Mouse (Mus musculus) cortical plate, adult 2 months (tissue): ENCODE data around the gene Rgl2. TPM values are rescaled to one million over a fixed set of nuclear protein-coding genes. Genes with fewer than 3 reads are reported as not detected.
A peak's percentile ranks its signal among the peaks of the same experiment; 100 is the strongest.

Experiments
- H3K27ac ChIP-seq: fragments of 200-500 bp; 2 replicates; pipeline ENCODE4 v1.5.1; 2012; ENCODE audit warnings: low read length, control low read depth, inconsistent platforms; ENCODE audit not compliant: insufficient read depth
- H3K4me1 ChIP-seq: fragments of 200-500 bp; 2 replicates; pipeline ENCODE4 v1.6.1; 2011; ENCODE audit warnings: low read length; ENCODE audit not compliant: control insufficient read depth, insufficient read depth
- H3K4me3 ChIP-seq: fragments of 200-500 bp; 2 replicates; pipeline ENCODE4 v1.5.1; 2011; ENCODE audit warnings: mild to moderate bottlenecking, low read length, control low read depth; ENCODE audit not compliant: insufficient read depth
- CTCF ChIP-seq: fragments of 200-500 bp; IDR thresholded peaks from 2 replicates; pipeline ENCODE4 v1.5.1; 2011; ENCODE audit warnings: mild to moderate bottlenecking, control low read depth, low read length; ENCODE audit not compliant: insufficient read depth; ENCODE audit errors: extremely low read depth
- POLR2A ChIP-seq: fragments of 200-500 bp; IDR thresholded peaks from 2 replicates; pipeline ENCODE4 v1.6.1; 2011; ENCODE audit warnings: mild to moderate bottlenecking, low read length, control low read depth; ENCODE audit not compliant: insufficient read depth; ENCODE audit errors: extremely low read depth
- polyA plus RNA-seq: library from polyadenylated mRNA; depleted of rRNA; stranded (reverse); fragments of >200 nt; gene quantifications from 2 replicates; pipeline ENCODE4 v1.2.3, GENCODE M21; 2012

Rgl2 gene
- polyA plus RNA-seq, 1 experiment = 164 TPM

DNA sequence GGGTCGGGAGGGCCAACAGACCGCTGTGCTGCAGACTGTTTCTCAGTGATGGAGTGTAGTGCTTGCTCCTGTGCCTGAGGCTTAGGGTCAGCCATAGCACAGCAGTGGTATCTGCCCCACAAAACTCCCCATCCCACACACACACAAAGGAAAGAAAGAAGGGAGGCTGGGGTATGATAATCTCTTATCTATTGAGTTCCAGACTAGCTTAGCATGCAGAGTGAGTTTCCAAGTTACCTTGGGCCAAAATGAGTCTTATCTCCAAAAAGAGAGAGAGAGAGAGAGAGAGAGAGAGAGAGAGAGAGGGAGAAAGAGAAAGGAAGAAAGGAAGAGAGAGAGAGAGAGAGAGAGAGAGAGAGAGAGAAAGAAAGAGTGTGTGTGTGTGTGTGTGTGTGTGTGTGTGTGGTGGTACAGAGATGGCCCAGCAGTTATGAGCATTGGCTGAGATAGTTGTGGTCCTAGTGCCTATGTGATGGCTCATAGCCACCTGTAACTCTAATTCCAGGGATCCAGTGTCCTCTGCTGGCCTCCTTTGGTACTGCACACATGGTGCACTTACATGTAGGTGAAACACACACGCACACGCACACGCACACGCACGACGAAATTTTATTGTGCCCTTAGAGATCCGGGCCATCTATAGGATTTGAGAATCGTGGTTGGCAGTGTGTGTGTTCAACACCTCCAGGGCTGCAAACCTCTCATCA is 4.6 kb upstream of the Rgl2 start:
- Histone ChIP-seq H3K27ac (no peak overlapping the region), H3K4me1 (no peaks in the 10 kb centered on the region), H3K4me3 (no peak overlapping the region)
- TF ChIP-seq POLR2A (no peak), CTCF (peak; percentile 40)

GRCm38 (mm10) chr17:33925406-33926116 is 3.8 kb upstream of the Rgl2 start:
- TF ChIP-seq POLR2A (no peak), CTCF (no peak)
- Histone ChIP-seq H3K4me1 (no peaks in the 10 kb centered on the region), H3K4me3 (no peak overlapping the region), H3K27ac (no peak overlapping the region)

GRCm38 (mm10) chr17:33926207-33926932 is 3.0 kb upstream of the Rgl2 start:
- Histone ChIP-seq H3K4me1 (no peaks in the 10 kb centered on the region), H3K27ac (no peak overlapping the region), H3K4me3 (no peak overlapping the region)
- TF ChIP-seq POLR2A = no peak
- TF ChIP-seq CTCF = no peak

- H3K27ac ChIP-seq = no peak overlapping the region
- TF ChIP-seq POLR2A (no peak), CTCF (no peak)
- peak overlapping the region; percentile 62 for H3K4me3 ChIP-seq
- no peaks in the 10 kb centered on the region for H3K4me1 ChIP-seq
Observed at GRCm38 (mm10) chr17:33928251-33928947, 944 bp upstream of the Rgl2 start.

DNA sequence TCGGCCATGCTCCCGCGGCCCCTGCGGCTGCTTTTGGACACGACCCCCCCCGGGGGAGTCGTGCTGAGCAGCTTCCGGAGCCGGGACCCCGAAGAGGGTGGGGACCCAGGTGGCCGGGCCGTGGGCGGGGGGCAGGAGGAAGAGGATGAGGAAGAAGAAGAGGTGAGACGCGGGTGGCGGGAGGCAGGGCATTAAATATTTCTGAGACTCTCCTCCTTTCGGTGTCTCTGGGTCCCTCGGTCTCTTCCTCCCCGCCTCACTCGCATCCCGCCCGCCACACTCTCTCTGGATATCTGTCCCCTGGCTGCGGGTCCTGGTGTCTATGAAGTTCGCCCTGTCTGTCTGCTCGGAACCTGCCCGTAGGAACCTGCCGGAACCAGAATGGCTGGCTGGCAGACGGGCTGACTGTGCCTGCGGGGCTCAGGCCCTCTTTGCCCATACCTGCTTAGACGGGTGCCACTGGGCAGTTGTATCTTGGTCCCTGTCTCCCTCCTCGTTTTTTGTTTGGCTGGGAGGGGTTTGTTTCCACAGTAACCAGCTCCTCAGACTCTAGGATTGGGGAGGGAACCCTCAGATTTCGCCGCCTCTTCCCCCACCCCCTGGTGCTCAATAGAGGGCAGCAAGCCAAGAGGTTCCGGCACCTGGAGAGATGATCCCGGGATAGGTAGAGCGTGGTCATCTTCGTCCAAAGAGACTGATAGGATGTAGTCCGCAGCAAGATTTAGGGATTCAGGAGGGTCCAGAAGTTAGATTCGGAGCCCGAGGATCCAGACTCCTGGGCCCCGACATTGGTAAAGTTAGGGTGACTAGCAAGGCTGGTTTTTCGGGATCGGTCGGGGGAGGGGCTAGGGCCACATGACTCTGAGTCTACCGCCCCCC is 1.2 kb downstream of the Rgl2 start:
- H3K27ac ChIP-seq = peak overlapping the region; percentile 61; the same call in 1 of the 2 replicates
- H3K4me3 ChIP-seq = peak overlapping the region; percentile 62
- H3K4me1 ChIP-seq = no peaks in the 10 kb centered on the region
- TF ChIP-seq CTCF = no peak
- TF ChIP-seq POLR2A = peak; percentile 37; the same call in 1 of the 2 replicates

DNA sequence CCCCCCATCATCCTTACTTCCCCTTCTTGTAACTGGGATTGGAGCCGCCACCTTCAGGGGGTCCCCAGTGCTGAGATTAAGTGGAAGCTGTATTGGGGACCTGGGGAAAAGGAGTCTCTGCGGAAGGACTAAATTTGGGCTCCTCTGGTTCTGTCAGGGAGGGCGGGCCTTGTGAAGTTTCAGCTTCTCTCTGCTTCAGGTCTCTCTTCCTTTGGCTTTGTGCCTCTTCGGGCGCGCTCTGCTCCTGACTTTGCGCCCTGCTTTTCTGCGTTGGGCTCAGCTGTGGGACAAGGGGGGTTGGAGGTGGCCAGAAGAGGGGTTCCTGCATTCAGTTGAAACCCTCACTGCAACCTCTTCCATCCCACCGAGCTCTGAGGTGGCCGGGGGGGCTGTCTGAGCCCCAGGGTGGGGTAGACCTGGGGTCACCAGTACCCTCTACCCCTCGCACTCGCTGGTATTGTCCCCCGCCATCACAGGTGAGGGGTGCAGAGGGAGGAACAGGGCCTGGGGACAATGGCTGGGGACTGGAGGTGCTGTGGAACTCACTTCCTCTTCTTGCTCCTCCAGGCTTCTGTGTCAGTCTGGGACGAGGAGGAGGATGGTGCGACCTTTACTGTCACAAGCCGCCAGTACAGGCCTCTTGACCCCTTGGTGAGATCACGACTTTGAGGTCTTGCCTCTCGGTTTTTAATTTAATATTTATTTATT is 2.0 kb downstream of the Rgl2 start:
- Histone ChIP-seq H3K4me1 (no peaks in the 10 kb centered on the region), H3K4me3 (peak overlapping the region; percentile 62), H3K27ac (no peak overlapping the region)
- TF ChIP-seq POLR2A = no peak
- no peak for TF ChIP-seq CTCF

DNA sequence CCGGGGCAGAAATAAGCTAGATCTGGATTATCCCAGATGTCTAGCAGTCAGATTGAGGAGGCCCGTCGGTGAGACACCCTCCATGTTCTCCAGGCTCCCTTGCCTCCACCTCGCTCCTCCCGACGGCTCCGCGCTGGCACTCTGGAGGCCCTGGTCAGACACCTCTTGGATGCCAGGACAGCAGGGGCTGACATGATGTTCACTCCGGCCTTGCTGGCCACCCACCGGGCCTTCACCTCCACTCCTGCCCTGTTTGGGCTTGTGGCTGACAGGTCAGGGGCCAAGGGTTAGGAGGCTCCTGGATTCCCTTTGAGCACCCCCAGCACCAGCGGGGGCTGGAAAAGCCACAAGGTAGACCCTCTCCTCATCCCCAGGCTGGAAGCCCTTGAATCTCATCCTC is 2.6 kb downstream of the Rgl2 start:
- TF ChIP-seq POLR2A = no peak
- TF ChIP-seq CTCF = no peak
- no peak overlapping the region for H3K4me3 ChIP-seq
- no peak overlapping the region for H3K27ac ChIP-seq
- H3K4me1 ChIP-seq = no peaks in the 10 kb centered on the region

DNA sequence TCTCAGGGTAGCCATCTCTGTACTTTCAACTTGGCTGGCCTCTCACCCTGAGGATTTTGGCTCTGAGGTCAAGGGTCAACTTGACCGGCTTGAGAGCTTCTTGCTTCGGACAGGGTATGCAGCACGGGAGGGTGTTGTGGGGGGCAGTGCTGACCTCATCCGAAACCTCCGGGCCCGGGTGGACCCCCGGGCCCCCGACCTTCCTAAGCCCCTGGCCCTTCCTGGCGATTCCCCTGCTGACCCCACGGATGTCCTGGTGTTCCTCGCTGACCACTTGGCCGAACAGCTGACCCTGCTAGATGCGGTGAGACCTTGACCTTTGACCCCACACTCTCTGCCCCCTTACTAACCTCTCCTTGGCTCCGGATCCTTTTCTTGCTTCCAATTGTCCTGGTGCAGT is 3.1 kb downstream of the Rgl2 start:
- TF ChIP-seq POLR2A (no peak), CTCF (no peak)
- Histone ChIP-seq H3K4me1 (no peaks in the 10 kb centered on the region), H3K4me3 (no peak overlapping the region), H3K27ac (no peak overlapping the region)

GRCm38 (mm10) chr17:33932970-33933369 is 3.6 kb downstream of the Rgl2 start:
- Histone ChIP-seq H3K4me3 (no peak overlapping the region), H3K4me1 (no peaks in the 10 kb centered on the region), H3K27ac (no peak overlapping the region)
- no peak for TF ChIP-seq POLR2A
- TF ChIP-seq CTCF = no peak
